Mouse (Mus musculus) kidney, embryonic 15.5 days (tissue): ENCODE measurements at regions not wholly inside any gene's neighbourhood (a gene's known extent, or its start where the extent isn't known, plus 50 kb on each side); places are given as distances from the start of the nearest gene placed in this dataset. TPM values are rescaled to one million over a fixed set of nuclear protein-coding genes. Genes with fewer than 3 reads are reported as not detected.

Experiments used
- ATAC-seq: fragments of 200-750 bp; cut with Nextera tagmentation; replicated peaks from 2 replicates; pipeline ENCODE4 v1.8.0; 2017; ENCODE audit warnings: moderate TSS enrichment; ENCODE audit not compliant: low FRiP score
- H3K27ac ChIP-seq: fragments of 300-500 bp; sonication (generic); 2 replicates; pipeline ENCODE4 v1.5.1; 2015; ENCODE audit warnings: mild to moderate bottlenecking, inconsistent platforms
- H3K27me3 ChIP-seq: fragments of 300-500 bp; sonication (generic); 2 replicates; pipeline ENCODE4 v1.6.1; 2015; ENCODE audit warnings: inconsistent platforms
- H3K36me3 ChIP-seq: fragments of 300-500 bp; sonication (generic); 2 replicates; pipeline ENCODE4 v1.6.1; 2015; ENCODE audit warnings: inconsistent platforms
- H3K4me1 ChIP-seq: fragments of 300-500 bp; sonication (generic); 2 replicates; pipeline ENCODE4 v1.6.1; 2015; ENCODE audit warnings: inconsistent platforms
- H3K4me2 ChIP-seq: fragments of 300-500 bp; sonication (generic); 2 replicates; pipeline ENCODE4 v1.6.1; 2015; ENCODE audit warnings: moderate library complexity, mild to moderate bottlenecking, inconsistent platforms
- H3K4me3 ChIP-seq: fragments of 300-500 bp; sonication (generic); replicated peaks from 2 replicates; pipeline ENCODE4 v1.5.1; 2015; ENCODE audit warnings: mild to moderate bottlenecking, inconsistent platforms
- H3K9ac ChIP-seq: fragments of 300-500 bp; sonication (generic); 2 replicates; pipeline ENCODE4 v1.6.1; 2015; ENCODE audit warnings: mild to moderate bottlenecking, inconsistent platforms
- H3K9me3 ChIP-seq: fragments of 300-500 bp; sonication (generic); replicated peaks from 2 replicates; pipeline ENCODE4 v1.6.1; 2016; ENCODE audit warnings: inconsistent platforms
- whole genome bisulfite sequencing: fragments of 180-500 bp; shearing (Covaris S2); methylation state at CpG from one replicate; pipeline ENCODE4 v1.1.7; 2015; ENCODE audit warnings: mixed read lengths; 5-methylcytosine and 5-hydroxymethylcytosine counted together
- microRNA-seq: library from miRNA; unstranded; fragments of <30 nt; microRNA quantifications from one replicate; pipeline ENCODE4, GENCODE M21; 2016

DNA sequence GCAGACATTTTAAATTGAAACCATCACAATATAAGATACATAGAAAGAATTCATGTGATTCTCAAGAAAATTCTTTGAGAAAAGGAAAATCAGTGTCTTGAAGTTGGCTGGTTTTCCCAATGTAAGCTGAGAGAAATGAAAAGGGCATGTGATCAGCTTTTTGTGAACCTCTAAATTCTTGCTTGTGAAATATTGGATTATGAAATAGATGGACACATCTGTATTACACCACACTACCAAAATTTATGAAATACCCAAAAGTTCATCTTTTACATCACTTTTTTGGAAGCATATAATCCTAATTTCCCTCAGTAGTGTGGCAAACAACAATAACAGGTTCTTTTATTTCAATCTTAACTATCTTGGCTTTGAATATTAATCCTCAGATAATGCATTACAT, 77.4 kb upstream of the Tusc1 start:
- H3K4me3 ChIP-seq: no peak overlapping the region
- no peaks in the 10 kb centered on the region for H3K36me3 ChIP-seq
- H3K27me3 ChIP-seq: no peaks in the 10 kb centered on the region
- no peak for ATAC-seq
- no peak overlapping the region for H3K27ac ChIP-seq
- no peak overlapping the region for H3K4me2 ChIP-seq
- no peaks in the 10 kb centered on the region for H3K9me3 ChIP-seq
- H3K9ac ChIP-seq: no peak overlapping the region
- H3K4me1 ChIP-seq: no peaks in the 10 kb centered on the region

DNA sequence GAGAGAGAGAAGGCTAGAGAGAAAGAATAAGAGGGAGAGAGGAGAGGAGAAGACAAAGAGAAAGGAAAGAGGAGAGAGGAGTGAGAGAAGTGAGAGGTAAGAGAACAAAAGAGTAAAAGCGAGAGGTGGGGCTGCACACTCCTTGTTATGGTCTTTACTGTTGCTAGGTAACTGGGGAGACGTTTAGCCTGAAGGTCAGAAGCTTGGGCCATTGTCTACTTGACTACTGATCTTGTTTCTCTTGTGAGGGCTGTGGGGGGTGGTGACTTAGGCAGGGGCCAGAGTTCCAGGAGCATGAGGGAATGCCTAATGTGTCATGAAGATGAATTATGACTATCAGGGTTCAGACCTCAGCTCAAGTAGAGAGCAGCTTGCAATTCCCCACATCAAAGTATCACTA, 71.6 kb upstream of the Tusc1 start:
- Histone ChIP-seq H3K4me3 (no peak overlapping the region), H3K9ac (no peak overlapping the region), H3K4me1 (no peaks in the 10 kb centered on the region), H3K27me3 (no peaks in the 10 kb centered on the region), H3K9me3 (no peaks in the 10 kb centered on the region), H3K27ac (no peak overlapping the region), H3K4me2 (no peak overlapping the region), H3K36me3 (no peaks in the 10 kb centered on the region)
- 40% methylated on average over 2 of the region's 2 CpGs for WGBS
- no peak for ATAC-seq

DNA sequence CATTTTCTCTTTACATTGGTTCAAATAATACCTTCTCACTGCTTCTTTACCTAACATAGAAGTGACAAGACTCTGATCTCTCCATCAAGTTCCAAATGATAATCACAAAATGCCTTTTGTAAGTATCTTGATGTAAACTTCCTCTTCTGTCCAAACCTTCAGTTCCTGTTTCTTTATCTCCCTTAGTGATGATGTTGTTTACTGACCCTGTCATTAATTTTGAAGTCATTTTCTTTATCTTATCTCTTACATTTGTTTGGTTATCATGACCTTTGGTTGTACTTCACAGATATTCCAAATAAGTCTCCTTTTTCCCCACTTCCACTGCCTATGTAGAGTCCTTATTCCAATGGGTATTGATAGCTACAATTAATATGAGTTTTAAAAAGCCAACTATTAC, 65.3 kb upstream of the Tusc1 start:
- H3K27me3 ChIP-seq: no peaks in the 10 kb centered on the region
- no peaks in the 10 kb centered on the region for H3K36me3 ChIP-seq

More for the DNA sequence above, 65.3 kb upstream of the Tusc1 start:
- Histone ChIP-seq H3K4me2 (no peak overlapping the region), H3K9ac (no peak overlapping the region), H3K4me1 (no peaks in the 10 kb centered on the region), H3K4me3 (no peak overlapping the region), H3K27ac (no peak overlapping the region), H3K9me3 (no peaks in the 10 kb centered on the region)
- ATAC-seq: no peak

Small RNA genes in the stretch of these regions (microRNA-seq; reads per million reads assigned to microRNA genes)
- gene Gm22619: not detected
